ENCODE assay signal across 13 mouse cellular contexts in the genomic region with DNA sequence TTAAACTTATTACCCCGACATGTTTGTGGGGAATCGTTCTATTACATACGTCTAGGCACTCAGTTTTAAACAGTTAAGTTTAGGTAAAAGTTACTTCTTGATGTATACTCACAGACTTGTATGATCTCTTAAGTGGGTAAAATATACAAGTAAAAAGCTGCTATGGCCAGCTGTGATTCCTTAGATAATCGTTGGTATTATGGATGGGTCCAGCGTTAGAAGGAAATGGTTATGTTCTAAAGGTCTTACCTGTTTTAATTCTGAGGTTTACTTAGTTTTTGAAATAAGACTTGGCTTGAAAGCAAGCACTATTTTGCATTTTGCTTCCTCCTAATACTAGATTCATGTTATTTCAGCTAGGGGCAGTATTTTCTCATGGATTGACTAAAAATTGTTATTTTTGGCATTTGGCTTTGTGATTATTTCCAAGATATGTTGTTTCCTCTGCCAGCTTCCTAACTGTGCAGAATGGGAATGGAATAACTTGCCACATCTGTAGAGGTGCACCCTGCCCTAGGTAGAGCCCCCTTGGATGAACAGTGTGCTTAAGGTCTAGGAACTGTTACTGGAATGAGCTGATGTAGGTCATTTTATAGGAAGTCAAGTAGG.
DNase-seq lines count a peak whose midpoint lies in the region; ATAC-seq and TF ChIP-seq lines count a peak whose summit lies in the region.
"Had no signal": no experiment of that assay in that cellular context is flagged by ENCODE, and none has a peak within 500 bp of the region (broad histone marks: within the 10 kb centered on the region; RNA-seq: fewer than 3 reads in every experiment).

No protein-coding gene starts in this region.

- peaks cover 34% of the 10 kb centered on the region for H3K4me1 ChIP-seq in forebrain, embryonic 12.5 days
- H3K4me1 ChIP-seq in forebrain, embryonic 16.5 days (replicated peaks; ENCODE audit: control insufficient read depth, insufficient read depth, low read length), result peaks cover 18% of the 10 kb centered on the region
- H3K4me1 ChIP-seq in lung, embryonic 15.5 days, result peaks cover 36% of the 10 kb centered on the region
- peaks cover 18% of the 10 kb centered on the region for H3K4me1 ChIP-seq in lung, adult 2 months (ENCODE audit: control insufficient read depth, insufficient read depth, low read length)
- H3K4me1 ChIP-seq in hindbrain, embryonic 11.5 days (replicated peaks; ENCODE audit: control insufficient read depth, insufficient read depth, low read length), result no peaks in the 10 kb centered on the region; the same call in 1 of the 2 replicates
- H3K4me1 ChIP-seq in neural tube, embryonic 13.5 days (replicated peaks), result peaks cover 63% of the 10 kb centered on the region

- H3K9ac ChIP-seq in forebrain, embryonic 12.5 days, result no peak overlapping the region
- no peak overlapping the region for H3K9ac ChIP-seq in forebrain, embryonic 16.5 days (replicated peaks; ENCODE audit: low read depth, low read length)
- no peak overlapping the region for H3K9ac ChIP-seq in lung, embryonic 15.5 days
- H3K9ac ChIP-seq in hindbrain, embryonic 11.5 days (ENCODE audit: low read depth, low read length), result no peak overlapping the region
- no peak overlapping the region for H3K9ac ChIP-seq in neural tube, embryonic 13.5 days
- H3K9ac ChIP-seq: heart, embryonic 15.5 days had no signal

- no peak for ATAC-seq in forebrain, embryonic 12.5 days (ENCODE audit: low FRiP score)
- ATAC-seq in forebrain, embryonic 16.5 days, result no peak
- no peak for ATAC-seq in lung, embryonic 15.5 days (ENCODE audit: borderline replicate concordance, extremely low read depth, low FRiP score, low TSS enrichment)
- no peak for ATAC-seq in hindbrain, embryonic 11.5 days (ENCODE audit: low FRiP score)
- ATAC-seq in neural tube, embryonic 13.5 days (ENCODE audit: low read depth), result no peak
- no peak for ATAC-seq in megakaryocyte progenitor cell, adult 5-6 weeks (replicated peaks; ENCODE audit: poor library complexity)

- no peaks in the 10 kb centered on the region for H3K36me3 ChIP-seq in forebrain, embryonic 12.5 days (replicated peaks)
- no peaks in the 10 kb centered on the region for H3K36me3 ChIP-seq in forebrain, embryonic 16.5 days (ENCODE audit: control insufficient read depth, insufficient read depth)
- no peaks in the 10 kb centered on the region for H3K36me3 ChIP-seq in lung, embryonic 15.5 days
- no peaks in the 10 kb centered on the region for H3K36me3 ChIP-seq in hindbrain, embryonic 11.5 days (ENCODE audit: control insufficient read depth, insufficient read depth, low read length)
- H3K36me3 ChIP-seq in neural tube, embryonic 13.5 days, result no peaks in the 10 kb centered on the region
- H3K36me3 ChIP-seq: heart, embryonic 15.5 days had no signal

- DNase-seq in lung, adult 2 months, result no peak
- no peak for DNase-seq in hindbrain, embryonic 11.5 days (ENCODE audit: low spot score)
- no peak for DNase-seq in yolk sac, embryonic 10.5 days (ENCODE audit: low spot score)
- DNase-seq: cerebellum, postnatal 36 days; kidney, postnatal 14 days; lung, postnatal 4 days; retina, postnatal 1 day had no signal

- WGBS in forebrain, embryonic 12.5 days, result 85% methylated on average over 5 of the region's 5 CpGs
- 83% methylated on average over 5 of the region's 5 CpGs for WGBS in forebrain, embryonic 16.5 days
- 73% methylated on average over 5 of the region's 5 CpGs for WGBS in lung, embryonic 15.5 days
- 63% methylated on average over 5 of the region's 5 CpGs for WGBS in lung, adult 2 months
- WGBS in hindbrain, embryonic 11.5 days, result 88% methylated on average over 5 of the region's 5 CpGs
- WGBS in neural tube, embryonic 13.5 days, result 86% methylated on average over 5 of the region's 5 CpGs

- no peak for TF ChIP-seq POLR2A in lung, adult 2 months (IDR thresholded peaks at IDR 0.05; ENCODE audit: borderline replicate concordance, extremely low read depth, low read depth, low read length)

- TF ChIP-seq CTCF in lung, adult 2 months (IDR thresholded peaks at IDR 0.05; ENCODE audit: insufficient read depth, low read length), result no peak

- no peaks in the 10 kb centered on the region for H3K27me3 ChIP-seq in forebrain, embryonic 12.5 days
- no peaks in the 10 kb centered on the region for H3K27me3 ChIP-seq in forebrain, embryonic 16.5 days (replicated peaks; ENCODE audit: control insufficient read depth, insufficient read depth, low read length)
- no peaks in the 10 kb centered on the region for H3K27me3 ChIP-seq in lung, embryonic 15.5 days
- H3K27me3 ChIP-seq in hindbrain, embryonic 11.5 days (ENCODE audit: control insufficient read depth, insufficient read depth, low read length), result no peaks in the 10 kb centered on the region
- no peaks in the 10 kb centered on the region for H3K27me3 ChIP-seq in neural tube, embryonic 13.5 days
- H3K27me3 ChIP-seq: heart, embryonic 15.5 days had no signal

- H3K4me3 ChIP-seq in forebrain, embryonic 12.5 days (replicated peaks), result no peak overlapping the region
- H3K4me3 ChIP-seq in forebrain, embryonic 16.5 days (replicated peaks; ENCODE audit: low read length), result no peak overlapping the region
- H3K4me3 ChIP-seq in lung, embryonic 15.5 days, result no peak overlapping the region
- H3K4me3 ChIP-seq in lung, adult 2 months (replicated peaks; ENCODE audit: extremely low read depth, low read depth, low read length), result no peak overlapping the region
- 0 out of 2 replicates have a peak overlapping the region, but pooled peaks have one; percentile 91 for H3K4me3 ChIP-seq in hindbrain, embryonic 11.5 days (ENCODE audit: low read depth, low read length)
- H3K4me3 ChIP-seq in neural tube, embryonic 13.5 days, result peak overlapping the region; percentile 92; the same call in 1 of the 2 replicates
- H3K4me3 ChIP-seq: heart, embryonic 15.5 days had no signal

- H3K4me2 ChIP-seq in forebrain, embryonic 12.5 days, result peak overlapping the region; percentile 80
- no peak overlapping the region for H3K4me2 ChIP-seq in forebrain, embryonic 16.5 days (ENCODE audit: low read length)
- peak overlapping the region; percentile 96 for H3K4me2 ChIP-seq in lung, embryonic 15.5 days
- peak overlapping the region; percentile 18; the same call in 1 of the 2 replicates for H3K4me2 ChIP-seq in hindbrain, embryonic 11.5 days (replicated peaks; ENCODE audit: low read depth, low read length)
- peak overlapping the region; percentile 84 for H3K4me2 ChIP-seq in neural tube, embryonic 13.5 days
- H3K4me2 ChIP-seq: heart, embryonic 15.5 days had no signal

- H3K9me3 ChIP-seq in forebrain, embryonic 12.5 days, result no peaks in the 10 kb centered on the region
- no peaks in the 10 kb centered on the region for H3K9me3 ChIP-seq in forebrain, embryonic 16.5 days (ENCODE audit: control insufficient read depth, low read length)
- no peaks in the 10 kb centered on the region for H3K9me3 ChIP-seq in lung, embryonic 15.5 days
- H3K9me3 ChIP-seq in hindbrain, embryonic 11.5 days (ENCODE audit: control insufficient read depth, low read length), result no peaks in the 10 kb centered on the region
- no peaks in the 10 kb centered on the region for H3K9me3 ChIP-seq in neural tube, embryonic 13.5 days
- H3K9me3 ChIP-seq: heart, embryonic 15.5 days had no signal

- no peak overlapping the region for H3K27ac ChIP-seq in forebrain, embryonic 12.5 days
- no peak overlapping the region for H3K27ac ChIP-seq in forebrain, embryonic 16.5 days (ENCODE audit: low read length)
- no peak overlapping the region for H3K27ac ChIP-seq in lung, embryonic 15.5 days
- H3K27ac ChIP-seq in hindbrain, embryonic 11.5 days (ENCODE audit: low read depth, low read length), result no peak overlapping the region
- no peak overlapping the region for H3K27ac ChIP-seq in neural tube, embryonic 13.5 days (replicated peaks)
- H3K27ac ChIP-seq: heart, embryonic 15.5 days had no signal

Comparison
In these comparisons a context has a peak if more than half of its experiments do, and no peak if none do; other contexts are left out.
1. H3K4me3 ChIP-seq: peak in hindbrain, embryonic 11.5 days (single experiment) and neural tube, embryonic 13.5 days (single experiment); none in forebrain, embryonic 12.5 days (single experiment), forebrain, embryonic 16.5 days (single experiment), lung, embryonic 15.5 days (single experiment) and lung, adult 2 months (single experiment).